ENCODE assay signal across 11 mouse cellular contexts in genomic region chr11:103162132-103162531, GRCm38 (mm10). TPM values are rescaled to one million over a fixed set of nuclear protein-coding genes. Genes with fewer than 3 reads are reported as not detected.
DNase-seq lines count a peak whose midpoint lies in the region; ATAC-seq and TF ChIP-seq lines count a peak whose summit lies in the region.
"Had no signal": no experiment of that assay in that cellular context is flagged by ENCODE, and none has a peak within 500 bp of the region (broad histone marks: within the 10 kb centered on the region; RNA-seq: fewer than 3 reads in every experiment).

No protein-coding gene starts in this region.

- H3K9me3 ChIP-seq in heart, postnatal 0 days (replicated peaks; ENCODE audit: control insufficient read depth, low read length), result no peaks in the 10 kb centered on the region
- peaks cover 3% of the 10 kb centered on the region; the same call in 1 of the 2 replicates for H3K9me3 ChIP-seq in heart, embryonic 10.5 days
- H3K9me3 ChIP-seq in midbrain, postnatal 0 days (ENCODE audit: low read length), result no peaks in the 10 kb centered on the region
- H3K9me3 ChIP-seq in midbrain, embryonic 13.5 days, result no peaks in the 10 kb centered on the region

- intact Hi-C loops in heart, postnatal 25 days (cut with DNase I), result loop anchor here (10.0 kb wide), 1 partner anchor 253 kb away; the partner anchor contains the start of gene Plekhm1

- ATAC-seq in heart, postnatal 0 days (ENCODE audit: insufficient read depth, low read depth), result no peak
- ATAC-seq in midbrain, postnatal 0 days (ENCODE audit: low FRiP score), result no peak
- no peak for ATAC-seq in midbrain, embryonic 13.5 days

- no peak overlapping the region for H3K4me2 ChIP-seq in heart, postnatal 0 days (ENCODE audit: low read depth, low read length)
- no peak overlapping the region for H3K4me2 ChIP-seq in midbrain, postnatal 0 days (ENCODE audit: low read depth, low read length, poor library complexity, severe bottlenecking)
- no peak overlapping the region for H3K4me2 ChIP-seq in midbrain, embryonic 13.5 days (replicated peaks)
- H3K4me2 ChIP-seq: neural tube, embryonic 12.5 days had no signal

- no peak for DNase-seq in heart, postnatal 0 days (ENCODE audit: low spot score)
- DNase-seq in heart, embryonic 10.5 days (ENCODE audit: low spot score), result no peak
- no peak for DNase-seq in midbrain, postnatal 0 days (ENCODE audit: low spot score)
- peak; percentile 82 for DNase-seq in R1 (ENCODE audit: low read depth, low spot score)
- DNase-seq in testis, postnatal 10 days (ENCODE audit: low spot score), result peak; percentile 71
- DNase-seq in heart, postnatal 25 days (ENCODE audit: low spot score), result no peak
- DNase-seq in ovary, postnatal 36 days (ENCODE audit: low spot score), result no peak

- no peak overlapping the region for H3K9ac ChIP-seq in heart, postnatal 0 days (replicated peaks; ENCODE audit: low read depth, low read length)
- no peak overlapping the region for H3K9ac ChIP-seq in midbrain, postnatal 0 days (replicated peaks; ENCODE audit: low read length, poor library complexity, severe bottlenecking)
- H3K9ac ChIP-seq in midbrain, embryonic 13.5 days (replicated peaks), result no peak overlapping the region
- H3K9ac ChIP-seq: neural tube, embryonic 12.5 days had no signal

- H3K36me3 ChIP-seq in heart, postnatal 0 days (replicated peaks; ENCODE audit: control insufficient read depth, insufficient read depth, low read length), result no peaks in the 10 kb centered on the region
- H3K36me3 ChIP-seq in heart, embryonic 10.5 days, result no peaks in the 10 kb centered on the region
- no peaks in the 10 kb centered on the region for H3K36me3 ChIP-seq in midbrain, postnatal 0 days (ENCODE audit: insufficient read depth, low read length)
- no peaks in the 10 kb centered on the region for H3K36me3 ChIP-seq in midbrain, embryonic 13.5 days
- H3K36me3 ChIP-seq: neural tube, embryonic 12.5 days had no signal

- peaks cover 5% of the 10 kb centered on the region; the same call in 1 of the 2 replicates for H3K4me1 ChIP-seq in heart, postnatal 0 days (ENCODE audit: control insufficient read depth, insufficient read depth)
- H3K4me1 ChIP-seq in heart, embryonic 10.5 days, result peaks cover 12% of the 10 kb centered on the region
- no peaks in the 10 kb centered on the region for H3K4me1 ChIP-seq in midbrain, postnatal 0 days (ENCODE audit: insufficient read depth, low read length)
- H3K4me1 ChIP-seq in midbrain, embryonic 13.5 days (replicated peaks), result peaks cover 6% of the 10 kb centered on the region; the same call in 1 of the 2 replicates

- no peak overlapping the region for H3K27ac ChIP-seq in heart, postnatal 0 days (ENCODE audit: low read depth)
- H3K27ac ChIP-seq in heart, embryonic 10.5 days, result no peak overlapping the region
- no peak overlapping the region for H3K27ac ChIP-seq in midbrain, postnatal 0 days (ENCODE audit: low read depth, low read length)
- no peak overlapping the region for H3K27ac ChIP-seq in midbrain, embryonic 13.5 days
- H3K27ac ChIP-seq: neural tube, embryonic 12.5 days had no signal

- peak; percentile 33 for TF ChIP-seq CTCF in heart, postnatal 0 days (IDR thresholded peaks at IDR 0.05; ENCODE audit: low read depth)
- TF ChIP-seq CTCF in midbrain, postnatal 0 days (IDR thresholded peaks at IDR 0.05), result peak; percentile 55

- no peaks in the 10 kb centered on the region for H3K27me3 ChIP-seq in heart, postnatal 0 days (ENCODE audit: control insufficient read depth, insufficient read depth, low read length)
- H3K27me3 ChIP-seq in heart, embryonic 10.5 days (ENCODE audit: insufficient read depth, poor library complexity, severe bottlenecking), result peaks cover 10% of the 10 kb centered on the region; the same call in 1 of the 2 replicates
- no peaks in the 10 kb centered on the region for H3K27me3 ChIP-seq in midbrain, postnatal 0 days (ENCODE audit: insufficient read depth, low read length)
- peaks cover 3% of the 10 kb centered on the region for H3K27me3 ChIP-seq in midbrain, embryonic 13.5 days
- H3K27me3 ChIP-seq: neural tube, embryonic 12.5 days had no signal

- TF ChIP-seq EP300 in heart, postnatal 0 days (IDR thresholded peaks at IDR 0.05; ENCODE audit: low read depth), result no peak

- WGBS in heart, postnatal 0 days, result 86% methylated on average over 5 of the region's 5 CpGs
- 90% methylated on average over 5 of the region's 5 CpGs for WGBS in heart, embryonic 10.5 days
- 94% methylated on average over 5 of the region's 5 CpGs for WGBS in midbrain, postnatal 0 days
- WGBS in midbrain, embryonic 13.5 days, result 88% methylated on average over 5 of the region's 5 CpGs

- H3K4me3 ChIP-seq in heart, postnatal 0 days (ENCODE audit: low read depth, low read length), result no peak overlapping the region
- H3K4me3 ChIP-seq in heart, embryonic 10.5 days, result no peak overlapping the region
- H3K4me3 ChIP-seq in midbrain, postnatal 0 days (ENCODE audit: low read depth, low read length), result no peak overlapping the region
- no peak overlapping the region for H3K4me3 ChIP-seq in midbrain, embryonic 13.5 days (replicated peaks)
- H3K4me3 ChIP-seq: neural tube, embryonic 12.5 days had no signal

RNA-seq across cellular contexts. Expression of gene Fmnl1, which starts 8.8 kb away (rescaled TPM):
- total RNA-seq in heart, postnatal 0 days (2014; rRNA removed; ENCODE audit: low replicate concordance), result 2.2 and 3.4 TPM in 2 replicates
- polyA plus RNA-seq in heart, postnatal 0 days (2015; fragmentation: Nextera tagmentation; extraction: Ambion mirVana), result 0.91 and 1.1 TPM in 2 replicates
- 0.92 and 1.2 TPM in 2 replicates for polyA plus RNA-seq in heart, embryonic 10.5 days (2016; fragmentation: Nextera tagmentation; extraction: Ambion mirVana)
- 12.0 and 14.3 TPM in 2 replicates for total RNA-seq in midbrain, postnatal 0 days (2014; rRNA removed)
- 7.3 and 9.5 TPM in 2 replicates for polyA plus RNA-seq in midbrain, postnatal 0 days (2015; fragmentation: Nextera tagmentation; extraction: Ambion mirVana)
- 1.7 and 3.7 TPM in 2 replicates for polyA plus RNA-seq in midbrain, embryonic 13.5 days (2015; fragmentation: Nextera tagmentation; extraction: Ambion mirVana)
- total RNA-seq in heart, postnatal 25 days (2021), result 10 to 100 TPM; 15.1 to 18.2 TPM

RNA-seq across cellular contexts. Expression of gene Hexim2, which starts 29.9 kb away (rescaled TPM):
- 1.6 and 1.7 TPM in 2 replicates for total RNA-seq in heart, postnatal 0 days (2014; rRNA removed; ENCODE audit: low replicate concordance)
- 4.2 and 4.9 TPM in 2 replicates for polyA plus RNA-seq in heart, postnatal 0 days (2015; fragmentation: Nextera tagmentation; extraction: Ambion mirVana)
- 6.5 and 7.9 TPM in 2 replicates for polyA plus RNA-seq in heart, embryonic 10.5 days (2016; fragmentation: Nextera tagmentation; extraction: Ambion mirVana)
- 46.3 and 57.8 TPM in 2 replicates for total RNA-seq in midbrain, postnatal 0 days (2014; rRNA removed)
- 38.0 and 40.5 TPM in 2 replicates for polyA plus RNA-seq in midbrain, postnatal 0 days (2015; fragmentation: Nextera tagmentation; extraction: Ambion mirVana)
- polyA plus RNA-seq in midbrain, embryonic 13.5 days (2015; fragmentation: Nextera tagmentation; extraction: Ambion mirVana), result 18.8 and 20.0 TPM in 2 replicates
- 1 to 10 TPM; 1.3 to 2.3 TPM for total RNA-seq in heart, postnatal 25 days (2021)

RNA-seq across cellular contexts. Expression of gene Hexim1, which starts 46.1 kb away (rescaled TPM):
- total RNA-seq in heart, postnatal 0 days (2014; rRNA removed; ENCODE audit: low replicate concordance), result 9.0 and 11.0 TPM in 2 replicates
- 3.2 and 3.3 TPM in 2 replicates for polyA plus RNA-seq in heart, postnatal 0 days (2015; fragmentation: Nextera tagmentation; extraction: Ambion mirVana)
- polyA plus RNA-seq in heart, embryonic 10.5 days (2016; fragmentation: Nextera tagmentation; extraction: Ambion mirVana), result 1.8 and 2.8 TPM in 2 replicates
- 15.5 and 19.1 TPM in 2 replicates for total RNA-seq in midbrain, postnatal 0 days (2014; rRNA removed)
- 3.2 and 4.5 TPM in 2 replicates for polyA plus RNA-seq in midbrain, postnatal 0 days (2015; fragmentation: Nextera tagmentation; extraction: Ambion mirVana)
- polyA plus RNA-seq in midbrain, embryonic 13.5 days (2015; fragmentation: Nextera tagmentation; extraction: Ambion mirVana), result 3.5 and 3.9 TPM in 2 replicates
- total RNA-seq in heart, postnatal 25 days (2021), result 10 to 100 TPM; 17.5 to 18.8 TPM

RNA-seq across cellular contexts. Expression of gene 1700023F06Rik, which starts 46.2 kb away (rescaled TPM):
- total RNA-seq in heart, postnatal 0 days (2014; rRNA removed; ENCODE audit: low replicate concordance), result not detected in 2 replicates
- 0.10 TPM in 1 of 2 replicates, not detected in the other for polyA plus RNA-seq in heart, postnatal 0 days (2015; fragmentation: Nextera tagmentation; extraction: Ambion mirVana)
- 0.35 TPM in 1 of 2 replicates, not detected in the other for polyA plus RNA-seq in heart, embryonic 10.5 days (2016; fragmentation: Nextera tagmentation; extraction: Ambion mirVana)
- total RNA-seq in midbrain, postnatal 0 days (2014; rRNA removed), result 0.61 TPM in 1 of 2 replicates, not detected in the other
- 4.3 and 4.9 TPM in 2 replicates for polyA plus RNA-seq in midbrain, postnatal 0 days (2015; fragmentation: Nextera tagmentation; extraction: Ambion mirVana)
- 0.70 and 0.71 TPM in 2 replicates for polyA plus RNA-seq in midbrain, embryonic 13.5 days (2015; fragmentation: Nextera tagmentation; extraction: Ambion mirVana)
- not detected for total RNA-seq in heart, postnatal 25 days (2021)
- total RNA-seq: granulocyte monocyte progenitor cell, adult 5-6 weeks had no signal

RNA-seq across cellular contexts. Expression of gene Spata32, which starts 56.1 kb away (rescaled TPM):
- total RNA-seq in heart, postnatal 0 days (2014; rRNA removed; ENCODE audit: low replicate concordance), result not detected in 2 replicates
- polyA plus RNA-seq in heart, postnatal 0 days (2015; fragmentation: Nextera tagmentation; extraction: Ambion mirVana), result not detected in 2 replicates
- polyA plus RNA-seq in heart, embryonic 10.5 days (2016; fragmentation: Nextera tagmentation; extraction: Ambion mirVana), result not detected in 2 replicates
- 1.4 and 1.9 TPM in 2 replicates for total RNA-seq in midbrain, postnatal 0 days (2014; rRNA removed)
- 1.2 and 1.5 TPM in 2 replicates for polyA plus RNA-seq in midbrain, postnatal 0 days (2015; fragmentation: Nextera tagmentation; extraction: Ambion mirVana)
- 0.43 and 0.48 TPM in 2 replicates for polyA plus RNA-seq in midbrain, embryonic 13.5 days (2015; fragmentation: Nextera tagmentation; extraction: Ambion mirVana)
- total RNA-seq in heart, postnatal 25 days (2021), result not detected
- polyA plus RNA-seq: embryonic facial prominence, embryonic 14.5 days had no signal

Comparison
In these comparisons a context has a peak if more than half of its experiments do, and no peak if none do; other contexts are left out.
1. DNase-seq: peak in R1 (single experiment) and testis, postnatal 10 days (single experiment); none in heart, postnatal 0 days (single experiment), heart, embryonic 10.5 days (single experiment), midbrain, postnatal 0 days (single experiment), heart, postnatal 25 days (single experiment) and ovary, postnatal 36 days (single experiment).